Mouse (Mus musculus) fibroblast of lung, adult 2 months (primary cell): ENCODE measurements around the gene Galt.
A peak's percentile ranks its signal among the peaks of the same experiment; 100 is the strongest.

Experiments used
- DNase-seq: peaks from one replicate; pipeline ENCODE4 v3.0.0-alpha.2; 2011; ENCODE audit warnings: low read depth

The Galt gene

DNA sequence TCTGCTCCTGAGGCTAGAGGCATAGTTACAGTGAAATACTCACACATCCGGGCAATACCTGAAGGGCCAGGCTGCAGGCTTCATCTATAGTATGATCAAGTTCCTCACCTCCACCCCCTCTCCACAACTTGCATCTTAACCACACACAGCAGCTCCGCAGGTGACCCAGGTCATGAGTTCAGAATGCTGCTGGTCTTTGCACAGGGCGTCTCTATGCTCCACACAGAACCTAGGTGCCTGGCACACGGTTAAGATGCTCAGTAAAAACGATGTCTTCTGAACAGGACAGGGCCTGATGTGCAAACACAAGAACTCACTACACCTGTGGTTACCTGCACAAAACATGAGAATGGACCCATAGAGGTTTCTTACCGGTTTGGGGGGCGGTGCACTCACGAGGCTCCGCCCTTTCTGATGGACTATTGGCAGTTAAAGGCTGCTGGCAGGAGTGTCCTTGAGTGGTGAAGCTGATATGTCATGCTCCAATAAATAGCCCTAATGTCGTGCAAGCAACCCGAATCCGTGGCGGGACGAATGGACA, at the start of gene Galt:
TSS of gene Galt (plus strand) at position 432 of the 541 bp plus-strand sequence.
- DNase-seq: no peak

DNA sequence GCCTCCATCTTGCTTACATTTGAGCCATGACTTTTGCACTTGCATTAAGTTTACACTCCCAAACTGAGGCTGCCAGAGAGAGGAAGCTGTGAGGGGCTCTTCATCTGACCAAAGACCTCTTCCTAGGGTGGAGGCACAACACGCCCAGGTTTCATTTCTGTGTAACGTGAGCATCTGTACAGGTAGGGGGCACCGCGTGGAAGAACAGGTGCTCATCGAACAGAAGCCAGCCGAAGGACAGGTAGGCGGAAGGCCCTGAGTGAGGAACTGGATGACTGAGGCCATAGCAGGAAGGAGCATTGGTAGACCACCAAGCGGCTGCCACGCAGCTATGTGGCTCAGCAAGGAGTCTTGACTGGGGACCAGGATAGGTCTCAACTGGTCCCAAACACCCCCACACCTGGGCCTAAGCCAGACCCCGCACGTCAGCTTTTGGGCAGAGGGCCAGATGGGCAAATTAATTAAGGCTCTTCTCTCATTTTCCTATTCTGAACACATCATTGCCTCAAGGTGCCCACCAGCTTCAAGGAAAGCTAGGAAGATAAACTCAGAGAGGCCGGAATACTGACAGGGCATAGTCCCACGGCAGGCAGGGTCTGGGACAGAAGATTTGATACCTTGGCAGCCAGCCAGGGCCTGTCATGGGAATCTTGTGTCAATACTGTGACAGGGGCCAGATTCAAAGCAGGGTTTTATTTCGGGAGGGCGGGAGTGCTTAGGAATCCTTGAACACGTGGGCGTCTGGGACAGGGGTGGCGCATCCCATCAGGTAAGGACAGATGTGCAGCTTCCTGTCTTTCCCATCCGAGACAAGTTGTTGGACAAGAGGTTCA, 48.9 kb upstream of the Galt start:
- no peak for DNase-seq

DNA sequence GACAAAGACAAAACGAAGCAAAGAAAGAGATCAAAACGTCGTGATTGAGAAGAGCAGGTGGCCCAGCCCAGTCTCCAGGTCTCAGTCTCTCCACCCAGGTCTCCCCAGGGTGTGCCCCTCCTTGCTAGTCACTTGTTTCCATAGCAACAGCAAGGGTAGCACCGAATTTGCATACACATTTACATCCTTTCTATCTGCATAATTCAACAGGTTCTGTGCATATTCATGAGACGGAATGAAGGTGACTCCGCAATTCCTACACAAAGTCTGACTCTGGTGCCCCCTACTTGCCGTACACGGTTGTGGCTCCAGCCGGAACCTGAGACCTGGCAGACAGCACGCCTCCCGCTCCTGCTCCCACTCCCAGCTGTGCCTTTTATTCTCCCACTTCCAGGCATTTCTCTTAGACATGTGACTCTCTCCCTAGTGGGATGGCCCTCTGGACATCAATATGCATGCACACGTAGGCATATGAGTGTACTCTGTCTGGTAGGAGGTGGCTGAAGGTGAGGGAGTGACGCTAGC, 48.0 kb upstream of the Galt start:
- DNase-seq: no peak

DNA sequence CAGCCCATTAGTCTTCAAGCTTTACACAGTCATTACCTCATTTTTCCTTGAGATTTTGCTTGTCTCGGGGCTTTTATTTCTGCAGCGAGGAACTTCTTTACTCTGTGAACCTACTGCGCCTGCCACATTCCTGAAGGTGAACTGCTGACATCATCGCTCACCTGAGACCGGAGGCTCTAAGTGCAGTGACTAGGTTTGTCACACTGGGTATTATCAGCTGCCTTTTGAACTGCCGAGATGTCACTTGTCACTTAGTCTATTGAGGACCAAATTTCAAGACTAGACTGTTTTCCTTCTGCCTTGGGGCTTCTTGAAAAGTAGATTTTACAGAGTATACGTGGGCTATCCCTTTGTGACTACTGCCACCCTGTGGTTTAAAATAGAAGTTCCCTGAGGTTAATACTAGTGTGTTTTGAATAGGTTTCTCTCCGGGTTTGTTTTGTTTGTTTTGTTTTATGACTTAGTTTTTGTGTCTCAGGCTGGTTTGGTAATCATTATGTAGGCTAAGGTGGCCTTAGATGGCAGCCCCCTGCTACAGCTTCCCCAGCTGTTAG, 46.8 kb upstream of the Galt start:
- no peak for DNase-seq

DNA sequence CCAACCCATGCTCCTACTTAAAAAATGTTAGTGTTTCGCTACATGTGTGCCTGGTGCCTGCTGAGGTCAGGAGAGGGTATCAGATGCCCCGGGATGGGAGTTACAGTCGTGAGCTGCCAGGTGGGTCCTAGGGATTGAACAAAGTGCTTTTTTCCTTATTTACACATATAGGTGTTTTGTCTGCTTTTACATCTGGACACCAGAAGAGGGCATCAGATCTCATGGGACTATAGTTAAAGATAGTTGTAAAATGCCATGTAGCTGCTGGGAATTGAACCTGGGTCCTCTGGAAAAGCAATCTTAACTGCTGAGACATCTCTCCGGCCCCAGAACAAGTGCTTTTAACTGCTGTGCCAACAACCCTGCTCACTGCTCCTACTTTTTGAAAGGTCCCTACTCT, 44.8 kb upstream of the Galt start:
- DNase-seq: no peak

DNA sequence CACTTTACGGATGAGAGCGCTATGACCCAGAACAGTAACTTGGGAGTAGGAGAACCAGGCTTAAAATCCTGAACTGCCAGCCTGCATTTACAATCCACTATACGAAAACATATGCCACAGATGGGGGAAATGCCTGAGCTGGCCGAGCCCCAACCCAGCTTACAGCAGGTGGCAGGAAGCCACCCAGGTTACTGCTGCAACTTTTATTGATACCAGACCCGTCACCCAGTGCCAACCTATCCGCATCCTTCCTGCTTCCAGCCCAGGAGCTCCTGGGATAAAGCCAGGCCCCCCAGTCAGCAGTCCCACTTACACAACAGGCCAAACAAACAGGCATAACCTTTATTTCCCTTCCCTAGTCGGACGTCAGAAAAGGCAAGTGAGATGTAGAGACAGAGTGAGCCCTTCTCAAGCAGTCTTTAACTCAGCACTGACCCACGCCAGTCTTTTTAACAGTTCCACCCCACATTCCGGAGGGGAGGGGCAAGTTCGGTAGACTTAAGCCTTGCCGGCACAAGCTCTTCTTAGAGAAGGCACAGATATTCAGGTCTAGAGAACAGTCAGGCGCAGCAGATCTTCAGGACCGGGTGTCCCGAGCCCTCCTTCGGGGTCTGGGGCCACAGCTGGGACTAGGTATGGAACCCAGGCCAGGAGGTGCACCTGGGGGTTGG, 43.2 kb upstream of the Galt start:
- no peak for DNase-seq

DNA sequence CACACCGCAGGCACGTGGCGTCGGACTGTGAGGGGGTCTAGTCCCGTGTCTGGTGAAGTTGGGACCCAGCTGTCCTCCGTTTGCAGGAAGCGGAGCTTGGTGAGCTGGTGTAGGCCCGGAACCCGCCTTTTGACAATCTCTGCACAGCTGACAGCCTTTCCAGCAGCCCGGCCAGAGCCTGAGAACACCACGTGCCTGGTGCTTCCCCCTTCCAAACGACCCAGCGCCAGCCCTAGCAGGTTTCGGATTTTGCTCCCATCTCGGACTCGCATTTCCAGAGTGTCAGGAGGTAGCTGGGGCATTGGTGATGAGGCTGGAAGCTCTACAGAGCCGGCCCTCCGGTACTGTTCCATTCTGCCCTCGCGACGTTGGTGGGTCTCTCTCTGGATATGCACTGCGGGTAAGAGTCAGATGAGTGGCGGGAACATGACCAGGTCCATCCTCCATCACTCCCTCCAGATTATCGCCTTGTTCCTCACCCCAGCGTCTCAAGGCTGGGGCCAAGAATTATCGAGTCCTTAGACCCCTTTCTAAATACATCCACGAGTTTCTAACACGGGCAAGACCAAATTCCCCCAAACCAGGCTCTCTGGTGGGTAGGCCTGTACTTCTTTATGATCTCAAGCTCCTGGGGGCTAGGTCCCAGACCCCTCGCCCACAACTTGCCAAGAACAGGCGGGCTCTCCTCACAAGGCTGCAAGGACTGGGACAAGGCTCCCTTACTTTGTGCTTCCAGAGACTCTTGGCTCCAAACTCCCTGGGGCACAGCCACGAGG, 42.4 kb upstream of the Galt start:
- no peak for DNase-seq

DNA sequence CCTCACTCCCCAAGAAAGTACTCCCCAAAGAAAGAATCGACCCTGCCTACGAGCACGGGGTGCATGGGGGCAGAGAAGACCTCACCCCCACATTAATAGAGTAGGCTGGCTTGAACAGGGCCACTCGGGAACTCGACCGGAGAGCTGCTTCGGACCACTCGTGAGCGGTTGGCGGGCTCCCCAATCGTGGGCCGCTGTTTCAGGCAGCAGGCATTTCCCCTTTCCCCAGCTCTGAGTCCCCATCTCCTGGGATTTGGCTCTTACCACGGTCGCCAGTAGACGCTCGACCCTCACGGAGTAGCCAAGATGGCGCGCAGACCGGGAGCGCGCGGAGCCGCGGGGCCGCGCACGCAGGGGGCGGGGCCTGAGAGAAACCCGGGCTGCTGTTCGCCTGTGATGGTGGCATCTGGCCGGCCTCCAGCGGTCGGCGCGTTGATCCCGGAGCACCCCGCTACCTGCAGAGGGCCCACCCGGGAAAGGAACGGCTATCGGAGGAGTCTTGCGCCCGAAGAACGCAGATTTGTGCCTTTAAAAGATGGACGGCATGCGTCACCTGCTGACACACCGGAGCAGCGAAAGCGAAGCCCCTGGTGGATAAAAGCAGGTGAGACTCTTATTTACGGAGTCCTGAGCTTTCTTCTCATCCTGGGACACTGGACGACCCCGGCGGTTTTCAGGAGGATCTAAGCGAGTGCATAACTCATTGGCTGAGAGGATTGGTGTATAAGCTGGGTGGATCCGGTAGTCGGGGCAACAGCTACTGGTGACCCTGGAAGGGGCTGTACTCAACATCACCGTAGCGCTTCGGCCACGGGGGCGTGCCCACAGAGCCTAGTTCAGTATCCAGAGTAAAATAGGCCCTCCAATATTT, 41.6 kb upstream of the Galt start, which contains the start of gene Rpp25l:
TSS of gene Rpp25l (minus strand) at position 338 of the 871 bp plus-strand sequence.
- no peak for DNase-seq

DNA sequence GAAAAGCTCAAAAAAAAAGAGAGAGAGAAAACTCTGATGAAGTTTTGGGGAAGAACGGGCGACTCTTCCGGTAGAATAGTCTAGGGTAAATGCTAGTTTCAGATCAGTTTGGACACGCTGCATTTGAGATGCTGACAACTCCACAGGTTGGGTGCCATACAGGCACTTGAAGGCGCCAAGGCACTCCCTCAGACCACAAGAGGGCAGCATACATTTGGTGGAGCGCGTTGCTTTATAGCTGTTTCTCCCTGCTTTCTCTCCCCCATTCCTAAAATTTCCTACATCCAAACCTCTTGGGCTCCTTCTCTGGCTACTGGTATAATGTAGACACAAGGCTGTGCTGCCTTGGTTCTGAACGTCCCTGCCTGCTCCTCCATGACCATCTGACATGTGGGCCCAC, 40.8 kb upstream of the Galt start:
- no peak for DNase-seq

DNA sequence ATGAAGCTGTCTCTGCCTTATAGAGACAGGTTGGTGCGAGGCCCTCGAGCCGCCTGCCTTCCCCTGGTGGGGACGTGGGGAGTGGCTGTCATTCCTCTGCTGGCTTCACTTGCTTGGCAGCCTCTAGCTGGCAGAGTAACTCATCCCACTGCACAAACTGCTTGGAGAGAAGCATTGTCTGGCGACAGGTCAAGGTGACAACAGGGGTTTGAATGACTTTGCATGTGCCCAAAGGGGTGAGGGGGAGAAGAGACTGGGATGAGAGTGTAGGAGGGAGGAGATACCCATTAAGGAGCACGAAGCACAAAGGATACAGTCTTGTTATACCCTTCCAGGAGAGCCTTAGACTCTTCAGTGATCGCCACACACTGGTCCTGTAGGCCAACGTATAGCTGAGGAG, 39.9 kb upstream of the Galt start:
- no peak for DNase-seq

DNA sequence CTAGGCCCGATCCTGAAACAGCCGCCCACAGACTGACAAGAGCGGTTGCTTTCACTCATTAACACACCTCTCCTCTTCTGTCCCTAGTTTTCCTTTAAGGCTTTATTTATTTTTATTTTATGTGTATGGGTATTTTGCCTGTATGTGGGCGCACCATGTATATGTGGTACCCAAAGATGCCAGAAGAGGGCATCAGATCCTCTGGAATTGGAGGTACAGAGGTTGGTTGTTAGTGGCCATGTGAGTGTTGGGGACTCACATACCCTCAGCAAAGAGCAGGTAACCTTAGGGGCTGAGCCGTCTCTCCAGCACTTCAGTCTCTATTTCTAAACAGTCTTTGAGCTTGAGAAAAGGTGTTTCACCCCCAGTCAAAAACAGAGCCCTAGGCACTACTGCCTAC, 39.4 kb upstream of the Galt start:
- DNase-seq: no peak

DNA sequence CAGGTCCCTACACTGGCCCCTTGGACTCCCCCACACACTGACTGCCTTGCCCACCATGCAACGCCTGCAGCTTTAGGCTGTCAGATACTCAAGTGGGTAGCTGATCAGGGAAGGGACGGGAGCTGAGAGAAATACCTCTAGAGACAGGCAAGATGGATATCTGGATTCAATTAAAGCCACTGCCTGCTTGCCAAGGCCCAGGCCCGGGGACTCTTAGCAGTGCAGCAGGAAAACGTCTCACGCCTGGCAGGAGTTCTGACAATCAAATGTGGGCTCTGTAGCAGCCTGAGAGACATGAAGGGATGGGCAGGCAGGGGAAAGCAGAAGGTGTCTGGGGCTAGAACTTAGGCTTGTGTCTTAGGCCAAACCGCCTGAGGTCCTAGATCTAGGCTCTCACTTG, 38.2 kb upstream of the Galt start:
- no peak for DNase-seq

DNA sequence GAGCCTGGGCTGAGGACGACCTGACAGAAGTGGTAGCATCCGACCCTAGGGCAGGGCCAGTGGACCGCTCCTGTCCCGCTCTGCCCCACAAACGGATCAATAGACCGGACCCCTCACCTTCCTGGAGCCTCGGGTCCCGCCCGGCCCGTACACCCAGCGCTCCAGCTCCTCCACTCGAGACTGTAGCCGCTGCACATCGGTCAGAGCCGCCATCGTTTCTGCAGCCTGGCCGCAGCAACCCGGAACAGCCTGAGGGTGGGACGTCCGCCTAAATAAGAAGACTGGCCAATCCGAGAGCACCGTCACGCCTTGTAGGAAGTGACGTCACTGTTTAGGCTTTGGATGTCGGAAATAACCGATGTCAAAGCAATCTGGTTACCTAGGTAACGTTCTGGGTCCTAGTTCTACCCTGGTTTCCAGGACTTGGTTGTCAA, 32.1 kb upstream of the Galt start, which contains the start of gene Dctn3:
TSS of gene Dctn3 (minus strand) at position 253 of the 434 bp plus-strand sequence.
- DNase-seq: peak; percentile 87

DNA sequence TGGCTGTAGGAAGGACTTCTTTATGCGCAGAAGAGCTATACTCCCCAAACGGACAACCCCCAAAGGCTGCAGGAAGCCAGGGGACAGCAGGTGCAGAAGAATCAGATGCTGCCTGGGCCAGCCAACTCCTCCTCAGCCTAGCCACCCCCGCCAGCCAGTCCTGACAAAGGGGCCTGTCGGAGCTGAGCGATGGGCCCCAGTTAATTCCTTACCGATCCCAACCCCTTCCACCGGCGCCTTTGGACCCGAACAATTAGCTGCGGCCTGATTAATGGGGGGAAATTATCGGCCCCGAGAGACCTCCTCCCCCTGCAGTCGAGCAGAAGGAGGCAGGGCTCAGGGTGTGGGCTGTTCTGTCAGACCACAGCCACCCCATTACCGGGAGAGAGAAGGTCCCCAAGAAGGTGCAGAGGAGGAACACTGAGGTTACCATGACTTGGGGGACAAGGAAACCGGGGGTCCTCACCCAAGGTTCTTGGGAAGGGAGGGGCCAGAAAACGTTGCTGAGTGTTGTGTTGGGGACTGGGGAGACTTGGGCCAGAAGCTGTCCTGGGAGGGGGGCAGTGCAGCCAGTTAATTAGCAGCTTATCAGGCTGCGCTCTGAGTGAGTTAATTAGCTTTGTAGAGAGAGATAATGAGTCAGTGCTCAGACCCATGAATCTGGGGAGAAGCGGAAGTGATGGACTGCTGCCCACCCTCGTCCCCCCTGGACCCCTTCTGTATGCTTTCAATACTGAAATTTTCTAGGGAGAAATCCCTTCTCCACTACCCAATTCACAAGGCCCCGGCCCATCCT, 28.0 kb upstream of the Galt start:
- no peak for DNase-seq

DNA sequence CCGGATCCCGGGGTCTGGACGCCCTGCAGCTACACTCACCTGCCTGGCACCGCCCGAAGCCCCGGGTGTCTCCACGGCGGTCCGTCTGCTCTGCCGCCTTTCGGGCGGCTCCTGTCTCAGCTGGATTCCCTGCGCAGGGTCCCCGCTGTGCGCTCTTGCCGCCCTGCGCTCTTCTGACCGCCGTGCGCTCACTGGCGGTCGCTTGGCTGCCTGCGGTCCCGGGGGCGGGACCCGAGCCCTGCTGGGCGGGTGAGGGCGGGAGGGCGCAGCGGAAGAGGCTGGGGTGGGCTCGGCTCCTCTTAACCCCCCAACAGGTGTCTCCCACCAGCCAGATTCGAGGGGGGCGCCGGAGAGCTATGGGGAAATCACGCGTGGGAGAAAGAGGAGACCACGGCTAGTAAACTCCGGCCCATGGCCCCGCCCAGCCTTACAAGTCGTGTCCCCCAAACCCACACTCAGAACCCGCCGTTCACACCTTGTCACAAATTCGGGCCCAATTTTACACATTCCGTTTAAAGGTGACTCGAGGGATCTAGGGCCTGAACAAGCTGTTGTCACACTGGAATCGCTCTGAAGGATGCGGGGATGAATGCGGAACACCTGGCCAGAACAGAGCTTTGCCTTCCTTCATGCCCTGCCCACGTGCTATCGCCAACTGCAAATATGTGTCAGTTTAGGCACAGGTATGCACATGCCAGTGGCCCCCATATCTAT, 23.8 kb upstream of the Galt start, which contains the start of gene Arid3c:
TSS of gene Arid3c (minus strand) at position 91 of the 714 bp plus-strand sequence.
- DNase-seq: no peak

DNA sequence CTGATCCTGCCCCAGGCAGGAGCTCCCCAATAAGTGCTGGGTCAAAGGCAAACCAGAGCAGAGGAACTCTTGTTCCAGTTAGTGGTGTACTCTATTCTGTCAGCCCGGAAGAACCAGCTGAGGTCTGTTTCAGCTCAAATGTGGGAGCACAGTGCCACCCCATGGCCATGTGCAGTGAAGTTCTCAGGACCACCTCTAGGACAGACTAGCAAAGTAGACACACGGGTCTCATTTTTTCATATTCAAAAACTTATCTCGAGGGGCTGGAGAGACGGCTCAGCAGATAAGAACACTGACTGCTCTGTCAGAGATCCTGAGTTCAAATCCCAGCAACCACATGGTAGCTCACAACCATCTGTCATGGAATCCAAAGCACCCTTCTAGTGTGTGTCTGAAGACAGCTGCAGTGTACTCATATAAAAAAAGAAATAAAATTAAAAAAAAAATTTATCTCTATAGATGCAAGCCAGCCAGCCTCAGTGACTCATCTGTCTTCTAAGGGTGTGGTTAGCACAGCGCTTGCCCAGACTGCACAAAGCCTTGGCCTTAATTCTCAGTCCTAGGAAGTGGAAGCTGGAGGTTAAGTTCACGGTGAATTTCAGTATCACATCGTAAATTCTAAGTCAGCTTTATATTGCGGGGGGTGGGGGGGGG, 17.3 kb upstream of the Galt start:
- DNase-seq: no peak

DNA sequence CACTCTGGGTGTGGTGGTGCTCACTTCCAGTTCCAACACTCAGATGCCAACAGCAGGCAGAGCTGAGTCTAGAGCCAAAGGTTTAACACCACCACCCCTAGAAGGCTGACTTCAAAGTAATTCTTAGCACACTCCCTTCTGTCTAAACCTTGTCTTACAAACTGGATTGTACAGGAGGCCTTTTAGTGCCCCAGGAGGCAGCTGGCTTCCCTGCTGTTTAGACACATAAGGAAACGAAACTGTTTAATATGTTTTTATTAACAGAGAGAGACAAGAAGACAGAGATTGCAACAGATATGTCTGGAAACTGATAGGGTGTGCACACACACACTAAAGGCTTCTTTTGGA, 16.8 kb upstream of the Galt start:
- DNase-seq: no peak

DNA sequence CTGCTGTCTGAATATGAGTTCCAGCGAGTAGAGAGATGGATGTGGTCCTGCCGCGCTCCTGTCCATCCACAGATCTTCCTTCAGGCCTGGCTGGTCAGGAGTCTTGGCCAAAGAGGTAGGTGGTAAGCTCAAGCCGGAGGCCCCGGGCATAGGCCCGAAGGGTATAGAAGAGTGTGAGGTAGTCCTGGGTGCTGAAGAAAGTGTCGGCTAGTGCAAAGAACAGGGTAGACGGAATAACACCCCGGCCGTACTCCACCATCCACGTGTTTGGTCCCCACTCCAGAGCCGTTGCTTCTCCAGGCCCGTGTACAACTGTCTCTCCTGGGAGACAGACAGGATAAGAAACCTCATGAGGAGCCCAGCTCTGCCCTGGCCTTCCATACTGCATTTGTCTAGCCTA, 15.8 kb upstream of the Galt start:
- DNase-seq: no peak
